Mouse (Mus musculus): Measurements from ENCODE around the gene Eno3. TPM values are rescaled to one million over a fixed set of nuclear protein-coding genes. Genes with fewer than 3 reads are reported as not detected.

Eno3 gene
- total RNA-seq, 2 experiments from 2014 or later = 89.5 to 224 TPM

- DNase-seq = peak; percentile 60
Measured at GRCm38 (mm10) chr11:70656456-70656927, 510 bp upstream of the Eno3 start.

- no peak for DNase-seq
Measured at GRCm38 (mm10) chr11:70657573-70657972, 571 bp downstream of the Eno3 start.

- DNase-seq = no peak
Measured at GRCm38 (mm10) chr11:70657991-70658390, 989 bp downstream of the Eno3 start.

GRCm38 (mm10) chr11:70658521-70658920, 1.5 kb downstream of the Eno3 start:
- DNase-seq = no peak

- DNase-seq = no peak
Measured at GRCm38 (mm10) chr11:70658942-70659341, 1.9 kb downstream of the Eno3 start.

DNA sequence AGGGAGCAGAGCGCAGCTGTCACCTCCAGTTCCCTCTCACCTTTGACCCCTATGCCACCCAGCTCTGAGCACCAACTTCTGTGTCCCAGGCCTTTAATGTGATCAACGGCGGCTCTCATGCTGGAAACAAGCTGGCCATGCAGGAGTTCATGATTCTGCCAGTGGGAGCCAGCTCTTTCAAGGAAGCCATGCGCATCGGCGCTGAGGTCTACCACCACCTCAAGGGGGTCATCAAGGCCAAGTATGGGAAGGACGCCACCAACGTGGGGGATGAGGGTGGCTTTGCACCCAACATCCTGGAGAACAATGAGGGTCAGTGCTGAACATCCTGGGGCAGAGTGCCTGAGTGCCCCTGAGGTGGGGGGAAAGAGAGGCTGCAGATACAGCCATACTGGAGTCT, 3.6 kb downstream of the Eno3 start:
- no peak for DNase-seq

DNA sequence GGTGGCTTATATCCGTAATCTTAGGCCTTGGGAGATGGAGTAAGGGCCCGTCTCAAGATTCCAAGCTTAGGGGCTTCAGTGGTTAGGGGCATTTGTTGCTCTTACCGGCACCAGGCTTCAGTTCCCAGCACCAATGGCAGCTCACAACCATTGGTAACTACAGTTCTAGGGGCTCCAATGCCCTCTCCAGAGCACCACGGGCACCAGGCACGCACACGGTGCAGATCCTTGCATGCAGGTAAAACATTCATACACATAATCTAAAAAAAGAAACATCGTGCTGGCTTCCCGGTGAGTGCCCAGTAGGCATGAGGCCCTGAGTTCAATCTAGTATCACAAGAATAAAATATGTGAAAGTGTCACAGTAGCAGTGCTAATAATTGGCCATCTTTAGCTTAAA, 6.1 kb downstream of the Eno3 start:
- no peak for DNase-seq

DNA sequence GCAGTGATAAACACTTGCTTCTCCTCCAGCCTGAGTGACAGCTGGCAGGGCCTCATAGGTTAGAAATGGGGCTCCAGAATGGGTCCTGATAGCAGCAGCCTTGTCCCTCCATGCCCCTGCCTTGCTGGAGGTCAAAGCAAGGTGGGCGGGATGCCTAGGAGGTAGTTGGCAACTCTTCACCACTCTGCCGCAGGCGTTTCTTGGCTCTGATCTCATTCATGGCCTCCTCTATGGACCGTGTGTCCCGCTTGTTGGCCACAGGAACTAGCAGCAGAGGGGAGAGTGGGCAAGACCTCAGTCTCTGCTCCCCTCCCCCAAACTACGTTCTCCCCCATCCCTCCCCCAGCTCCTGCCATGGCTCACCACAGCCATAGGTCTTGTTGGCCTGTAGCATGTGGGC, 7.0 kb downstream of the Eno3 start:
- DNase-seq = no peak

DNA sequence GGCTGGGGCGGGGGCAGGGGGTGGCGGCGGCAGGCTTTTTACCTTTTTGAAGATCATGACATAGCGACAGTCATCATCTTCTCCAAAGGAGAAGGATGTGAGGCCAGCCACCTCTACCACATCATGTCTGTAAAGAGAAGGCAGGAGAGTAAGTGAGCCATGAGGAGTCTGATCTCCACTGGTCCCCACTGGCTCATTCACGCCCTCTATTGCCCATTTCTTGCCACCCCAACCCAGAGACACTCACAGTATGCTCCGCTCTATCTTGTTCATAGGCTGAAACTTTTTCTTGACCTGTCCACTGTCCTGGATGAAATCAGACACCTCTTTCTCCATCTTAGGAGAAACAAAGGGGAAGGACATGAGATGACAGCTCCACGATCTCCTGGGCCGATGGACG, 7.7 kb downstream of the Eno3 start:
- DNase-seq = no peak

GRCm38 (mm10) chr11:70666687-70667086, 9.7 kb downstream of the Eno3 start:
- DNase-seq = no peak

GRCm38 (mm10) chr11:70667271-70668150, 10.5 kb downstream of the Eno3 start:
- no peak for DNase-seq

- peak; percentile 79 for DNase-seq
Measured at GRCm38 (mm10) chr11:70668335-70668770, 11.4 kb downstream of the Eno3 start.

DNA sequence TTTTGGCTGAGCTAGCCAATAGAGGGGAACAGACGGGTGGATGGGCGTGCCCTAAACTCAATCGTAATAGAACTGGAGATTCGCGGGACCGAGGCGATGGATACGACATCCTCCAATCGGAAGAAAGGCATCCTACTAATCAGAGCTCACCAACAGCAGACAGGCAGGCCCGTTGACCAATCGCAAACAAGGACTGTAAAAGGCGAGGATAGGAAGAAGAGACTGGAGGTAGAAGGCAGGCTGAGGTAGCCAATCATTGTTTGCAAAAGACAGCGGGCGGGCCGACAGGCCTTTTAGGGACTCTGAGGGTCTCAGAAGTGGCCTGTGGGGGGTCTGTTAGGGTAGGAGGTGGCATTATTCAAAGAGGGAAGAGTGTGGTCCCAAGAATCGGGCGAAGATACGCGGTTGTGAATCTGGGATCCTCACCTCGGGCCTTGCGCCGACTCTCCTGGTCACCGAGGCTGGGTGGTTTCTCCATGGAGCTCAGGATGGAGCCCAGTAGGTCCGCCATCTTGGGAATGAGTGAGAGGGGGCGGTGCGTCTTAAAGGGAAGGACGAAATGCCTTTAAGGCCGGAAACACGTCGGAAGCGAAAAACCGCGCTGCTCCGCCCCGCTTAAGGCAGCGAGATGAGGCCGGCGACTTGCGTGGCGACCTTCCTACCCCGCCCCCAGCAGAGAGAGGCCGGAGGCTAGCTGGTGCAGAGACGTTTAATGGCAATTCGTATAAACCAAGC, 11.9 kb downstream of the Eno3 start, which contains the start of gene Spag7:
Gene Spag7 (minus strand): TSS at position 646 of the 735 bp plus-strand sequence.
- DNase-seq = peak; percentile 96

GRCm38 (mm10) chr11:70669582-70670345, 12.8 kb downstream of the Eno3 start:
- DNase-seq = peak; percentile 83

- DNase-seq = peak; percentile 57
Measured at GRCm38 (mm10) chr11:70670483-70670882, 13.5 kb downstream of the Eno3 start.

DNA sequence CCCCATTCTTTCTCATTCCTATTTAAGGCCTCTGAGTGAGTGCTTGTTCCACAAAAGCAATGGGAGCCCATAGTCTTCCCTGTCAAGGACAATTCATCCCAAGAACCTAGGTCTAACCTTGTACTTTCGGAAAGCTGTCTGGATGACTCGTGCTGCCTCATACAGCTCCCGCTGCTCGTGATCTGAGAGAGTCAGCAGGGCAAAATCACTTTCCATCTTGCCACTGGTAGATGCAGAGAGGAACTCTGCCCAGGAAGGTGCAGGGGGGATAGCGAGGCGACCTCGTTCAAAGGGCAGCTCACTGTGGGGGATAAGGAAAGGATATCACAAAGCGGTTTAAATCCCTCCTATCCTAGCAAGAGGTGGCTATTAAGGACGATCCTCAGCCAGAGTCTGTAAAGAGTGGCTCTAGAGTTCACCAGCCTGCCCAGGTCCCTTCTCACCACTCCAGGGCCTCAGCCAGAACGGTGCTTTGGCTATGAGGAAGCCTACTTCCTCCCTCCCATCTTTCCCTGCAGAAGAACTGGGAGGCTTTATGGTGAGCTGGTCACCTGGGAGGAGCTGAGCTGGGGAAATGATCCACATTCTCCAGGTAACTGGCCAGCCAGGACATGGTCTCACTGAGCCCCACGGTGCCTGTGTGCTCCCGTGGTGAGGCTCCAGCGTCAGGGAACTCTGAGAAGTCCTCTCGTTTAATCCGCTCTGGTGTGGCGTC, 14.5 kb downstream of the Eno3 start:
- DNase-seq = peak; percentile 48

DNA sequence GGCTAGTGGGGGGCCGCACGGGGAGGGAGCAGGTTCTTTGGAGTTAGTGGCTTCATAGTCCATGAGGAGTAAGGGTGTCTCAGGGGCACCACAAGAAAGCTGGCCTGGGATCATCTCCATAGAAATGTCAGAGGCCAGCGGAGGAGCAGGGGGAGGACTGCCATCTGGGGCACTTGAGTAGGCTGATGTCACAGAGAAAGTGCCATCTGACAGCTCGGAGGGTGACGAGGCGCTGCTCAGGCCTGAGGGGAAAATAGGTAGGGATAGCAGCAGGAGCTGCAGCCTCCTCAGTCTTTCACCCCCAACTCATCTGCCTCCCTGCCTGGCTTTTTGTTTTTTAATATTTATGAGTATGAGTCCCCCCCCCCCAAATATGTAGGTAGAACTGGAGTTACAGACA, 17.0 kb downstream of the Eno3 start:
- no peak for DNase-seq

DNA sequence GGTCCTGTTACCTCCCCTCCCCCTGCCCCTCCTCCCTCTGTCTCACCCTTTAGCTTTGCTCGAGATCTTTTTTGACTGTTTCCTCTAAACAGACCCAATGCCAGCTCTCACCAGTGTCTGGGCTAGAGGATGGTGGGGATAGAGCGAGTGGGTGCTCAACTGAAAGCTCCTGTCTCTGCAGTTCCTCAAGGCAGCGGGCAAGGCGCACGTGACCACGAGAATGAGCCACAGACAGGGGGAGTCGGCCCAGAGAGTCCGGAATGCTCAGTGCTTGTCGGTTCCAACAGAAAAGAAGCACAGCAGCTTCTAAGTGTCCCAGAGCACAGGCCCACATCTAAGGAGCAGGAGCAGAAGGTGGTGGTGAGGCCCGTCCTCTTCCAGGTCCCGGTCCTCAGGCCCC, 17.5 kb downstream of the Eno3 start:
- no peak for DNase-seq

DNA sequence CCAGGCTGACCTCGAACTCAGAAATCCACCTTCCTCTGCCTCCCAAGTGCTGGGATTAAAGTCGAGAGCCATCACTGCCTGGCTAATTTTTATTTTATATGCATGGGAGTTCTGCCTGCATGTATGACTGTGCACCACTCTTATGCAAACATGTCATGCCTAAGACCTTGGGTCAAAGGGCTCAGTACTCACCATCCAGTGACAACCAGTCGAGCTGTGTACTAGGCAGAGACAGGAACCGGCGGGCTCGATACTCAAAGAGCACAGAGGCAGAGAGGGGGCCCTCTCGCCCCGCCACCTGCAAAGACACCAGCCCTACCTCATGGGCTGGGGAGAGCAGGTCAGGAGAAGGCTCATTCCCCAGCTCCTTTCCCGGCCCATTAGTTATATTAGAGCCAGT, 21.1 kb downstream of the Eno3 start:
- DNase-seq = no peak

DNA sequence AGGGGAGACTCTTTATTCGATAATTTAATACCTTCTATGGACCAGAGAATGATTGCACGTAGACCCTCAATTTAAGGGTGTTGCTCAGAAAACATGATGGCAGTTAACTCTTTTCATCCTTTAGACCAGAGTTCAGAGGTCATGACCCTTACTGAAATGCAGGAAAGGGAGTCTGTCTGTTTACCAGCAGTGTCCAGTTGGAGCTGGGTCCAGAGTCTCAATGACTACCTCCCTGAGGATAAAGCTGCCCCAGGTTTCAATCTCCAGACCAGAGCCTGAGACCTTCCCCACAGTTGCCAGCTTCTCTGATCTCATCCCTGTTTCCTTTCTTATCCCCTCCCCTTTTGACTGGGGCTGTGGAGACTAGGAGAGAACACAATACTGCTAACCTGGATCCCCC, 21.6 kb downstream of the Eno3 start:
- no peak for DNase-seq

- DNase-seq = no peak
Measured at GRCm38 (mm10) chr11:70679361-70679760, 22.4 kb downstream of the Eno3 start.

- DNase-seq = no peak
Measured at GRCm38 (mm10) chr11:70679894-70680293, 22.9 kb downstream of the Eno3 start.
